Mouse (Mus musculus) megakaryocyte progenitor cell, adult 5-6 weeks (primary cell): ENCODE data around the gene Tmc3. TPM values are rescaled to one million over a fixed set of nuclear protein-coding genes. Genes with fewer than 3 reads are reported as not detected.
A peak's percentile ranks its signal among the peaks of the same experiment; 100 is the strongest.

Experiments used
- ATAC-seq: replicated peaks from 2 replicates; pipeline ENCODE4 v1.8.0; 2016; ENCODE audit warnings: mild to moderate bottlenecking, moderate TSS enrichment, inconsistent platforms; ENCODE audit not compliant: poor library complexity
- total RNA-seq, 2 experiments: library from RNA; stranded (forward) in 1 of 2; stranded (reverse) in 1 of 2; fragments of 157-497, 149-512 nt in 1 of 2; fragments of 200-1000 nt in 1 of 2; gene quantifications; 2 replicates each; pipeline versions ENCODE4 v1.2.3 to v1.2.4; 2015 to 2017

Tmc3 gene
- total RNA-seq (2015) (0.64 TPM in 1 of 2 replicates, not detected in the other), total RNA-seq (2017) (0.17 TPM in 1 of 2 replicates, not detected in the other)

DNA sequence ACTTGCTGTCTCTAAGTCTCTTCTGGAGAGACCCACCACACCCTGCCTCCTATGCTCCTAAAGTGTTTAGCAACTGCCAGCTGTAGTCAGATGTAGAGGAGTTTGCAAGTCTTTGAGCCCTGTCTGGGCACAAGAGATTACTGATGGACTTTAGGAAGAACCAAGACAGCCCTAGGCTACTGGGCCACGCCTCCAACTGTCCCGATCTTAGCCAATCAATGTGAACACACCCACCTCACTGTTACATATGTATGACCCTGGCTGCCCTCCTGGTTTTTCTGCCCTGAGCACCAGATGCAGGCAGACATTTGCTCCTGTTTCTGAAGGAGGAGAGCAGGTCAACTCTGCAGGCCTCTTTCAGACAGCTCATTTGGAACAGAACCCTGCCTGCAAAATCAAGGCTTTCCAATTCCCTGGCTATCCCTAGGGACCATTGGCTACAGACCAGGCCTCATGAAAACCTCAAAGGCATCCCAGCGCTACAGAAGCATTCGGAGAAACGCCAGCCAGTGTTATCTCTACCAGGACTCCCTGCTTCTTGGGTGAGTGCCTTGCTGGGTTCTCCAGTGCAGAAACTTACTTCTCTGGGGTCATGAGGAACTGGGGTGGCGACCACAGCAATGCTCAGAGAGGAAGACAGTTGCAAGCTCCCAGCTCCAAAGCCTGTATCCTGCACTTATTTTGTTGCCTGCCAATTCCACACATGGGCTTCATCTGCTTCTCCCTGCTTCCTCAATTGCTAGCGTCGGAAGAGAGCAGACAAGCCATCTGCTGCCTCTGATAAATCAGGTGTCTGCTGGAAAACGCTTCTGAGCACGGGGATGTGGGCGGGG, at the start of gene Tmc3:
TSS of gene Tmc3 (plus strand) at position 289 of the 833 bp plus-strand sequence.
- ATAC-seq: peak; percentile 92

DNA sequence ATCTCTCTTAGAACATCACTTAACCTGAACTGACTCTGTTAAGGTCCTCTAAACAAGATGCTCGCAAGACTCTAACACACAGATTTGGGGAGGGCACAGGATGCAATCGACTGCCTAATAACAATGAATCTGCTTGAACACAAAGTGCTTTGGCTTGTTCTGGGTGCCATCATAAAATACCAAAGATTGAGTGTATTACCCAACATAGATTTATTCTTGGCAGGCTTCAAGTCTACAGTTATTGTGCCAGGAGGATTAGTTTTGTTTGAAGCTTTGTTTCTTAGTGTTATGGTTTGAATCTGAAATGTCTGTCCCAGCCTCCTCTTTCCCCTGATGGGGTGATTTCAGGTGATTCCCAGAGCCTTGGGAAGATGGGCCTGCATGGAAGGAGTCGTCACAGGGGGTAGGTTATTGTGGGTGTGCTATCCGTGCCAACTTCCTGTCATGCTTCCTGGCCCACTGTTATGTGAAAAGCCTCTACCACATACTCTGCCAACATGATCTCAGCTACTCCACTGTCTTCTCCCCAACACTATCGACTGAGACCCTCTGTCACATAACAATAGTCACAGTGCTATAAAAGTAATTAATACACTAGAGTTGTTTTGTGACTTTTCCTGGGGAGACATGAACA, 43.1 kb upstream of the Tmc3 start:
- no peak for ATAC-seq

- no peak for ATAC-seq
These were observed 35.9 kb upstream of the Tmc3 start for GRCm38 (mm10) chr7:83548686-83549352.

- no peak for ATAC-seq
These were observed 35.4 kb upstream of the Tmc3 start for GRCm38 (mm10) chr7:83549353-83549774.

GRCm38 (mm10) chr7:83549951-83550407, 34.7 kb upstream of the Tmc3 start:
- ATAC-seq: peak; percentile 72

DNA sequence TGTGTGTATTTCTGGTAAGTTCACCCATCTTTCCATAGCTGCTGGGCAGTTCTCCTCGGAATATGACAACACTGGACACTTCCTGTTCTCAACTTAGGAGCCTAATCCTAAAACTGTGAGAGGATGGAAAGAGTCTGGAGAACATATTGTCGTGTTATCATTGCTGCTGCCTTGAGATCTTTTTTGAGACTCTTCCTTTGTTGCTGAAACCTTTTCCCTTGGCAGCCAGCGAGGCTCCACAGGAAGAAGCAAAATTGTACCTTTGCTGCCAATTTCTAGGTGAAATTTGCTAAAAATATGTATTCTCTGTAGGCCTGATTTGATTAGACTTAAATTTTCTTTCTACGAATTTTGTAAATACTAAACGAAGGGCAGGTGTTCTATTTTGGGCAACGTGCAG, 30.2 kb upstream of the Tmc3 start:
- no peak; the same call in 1 of the 2 replicates for ATAC-seq

- peak; percentile 43 for ATAC-seq
These were observed 28.2 kb upstream of the Tmc3 start for GRCm38 (mm10) chr7:83556488-83556887.

- no peak for ATAC-seq
These were observed 25.9 kb upstream of the Tmc3 start for GRCm38 (mm10) chr7:83558741-83559280.

DNA sequence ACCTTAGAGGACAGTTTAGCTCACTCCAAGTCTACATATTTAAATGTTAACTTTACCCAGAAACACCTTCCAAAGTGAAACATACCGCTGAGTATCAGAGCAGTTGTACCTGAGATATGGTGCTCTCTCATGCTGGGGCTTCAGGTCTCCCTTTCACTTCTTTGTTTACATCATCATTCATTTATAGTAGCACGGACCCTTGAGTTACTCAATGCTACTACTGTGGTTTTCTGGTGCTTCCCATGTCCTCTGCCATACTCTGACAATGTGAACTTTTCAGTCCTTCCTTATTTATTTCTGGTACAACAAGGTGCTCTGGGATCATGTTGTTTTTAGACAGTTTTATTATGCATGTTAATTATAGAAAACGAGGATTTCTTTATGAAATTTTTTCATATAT, 25.2 kb upstream of the Tmc3 start:
- peak; percentile 76 for ATAC-seq

DNA sequence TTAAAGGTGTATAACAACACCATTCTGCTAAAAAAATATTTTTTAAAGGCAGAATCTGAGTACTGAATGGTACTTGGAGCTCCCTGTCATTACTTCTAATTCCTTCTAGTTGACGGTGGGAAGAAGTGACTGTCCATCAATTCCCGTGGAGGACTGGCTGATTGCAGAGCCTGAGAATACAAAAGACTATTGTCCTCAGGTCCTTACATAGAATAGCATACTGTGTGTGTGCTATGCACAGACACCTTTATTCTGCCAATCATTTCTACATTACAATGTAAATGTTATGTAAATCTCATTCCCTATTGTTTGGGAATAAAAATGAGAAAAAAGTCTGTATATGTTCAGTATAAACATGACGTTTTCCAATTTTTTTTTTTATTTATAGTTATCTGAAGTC, 22.9 kb upstream of the Tmc3 start:
- ATAC-seq: no peak

DNA sequence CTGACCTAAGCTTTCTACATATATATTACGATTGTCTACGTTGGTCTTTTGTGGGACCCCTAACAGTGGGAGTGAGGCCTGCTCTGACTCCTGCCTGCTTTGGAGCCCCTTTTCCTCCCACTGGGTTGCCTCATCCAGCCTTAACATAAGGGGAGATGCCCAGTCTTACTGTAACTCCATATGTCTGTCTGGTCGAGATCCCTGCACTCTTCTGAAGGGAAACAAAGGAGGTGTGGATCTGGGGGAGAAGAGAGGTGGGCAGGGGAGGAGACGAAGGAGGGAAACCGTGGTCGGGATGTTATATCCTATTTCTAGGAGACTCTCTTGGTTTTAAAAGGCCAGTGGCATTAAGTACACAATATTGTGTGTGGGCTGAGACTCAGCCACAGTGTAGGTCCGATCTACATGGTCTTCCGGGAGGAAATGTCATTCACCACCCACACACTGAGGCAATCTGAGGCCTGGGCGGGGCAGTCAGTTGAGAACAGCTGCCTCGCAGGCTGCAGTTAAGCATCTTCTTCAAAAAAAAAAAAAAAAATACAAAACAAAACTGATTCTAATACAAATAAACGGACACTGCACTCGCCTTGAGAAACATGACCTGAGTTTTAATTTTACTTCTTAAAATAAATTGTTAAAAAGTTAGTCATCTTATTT, 20.0 kb upstream of the Tmc3 start:
- ATAC-seq: peak; percentile 87

DNA sequence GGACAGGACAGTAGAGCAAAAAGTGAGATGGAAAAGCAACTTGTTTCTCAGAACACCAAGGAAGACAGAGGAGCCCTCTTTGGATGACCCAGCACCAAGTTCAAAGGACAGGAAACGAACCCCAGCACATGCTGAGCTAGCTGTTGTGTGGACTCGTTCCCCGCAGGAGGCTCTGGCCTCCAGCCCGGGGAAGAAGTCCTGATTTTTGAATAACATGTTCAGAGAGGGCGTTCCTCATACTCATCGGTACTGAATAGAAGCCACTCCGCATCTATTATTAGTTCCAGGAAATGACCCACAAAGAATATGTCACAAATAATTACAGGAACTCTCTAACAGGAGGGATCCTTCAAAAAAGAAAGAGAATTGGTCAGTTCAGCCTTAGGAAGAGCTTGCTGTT, 18.8 kb upstream of the Tmc3 start:
- no peak for ATAC-seq

GRCm38 (mm10) chr7:83567841-83568500, 16.8 kb upstream of the Tmc3 start:
- ATAC-seq: peak; percentile 63

DNA sequence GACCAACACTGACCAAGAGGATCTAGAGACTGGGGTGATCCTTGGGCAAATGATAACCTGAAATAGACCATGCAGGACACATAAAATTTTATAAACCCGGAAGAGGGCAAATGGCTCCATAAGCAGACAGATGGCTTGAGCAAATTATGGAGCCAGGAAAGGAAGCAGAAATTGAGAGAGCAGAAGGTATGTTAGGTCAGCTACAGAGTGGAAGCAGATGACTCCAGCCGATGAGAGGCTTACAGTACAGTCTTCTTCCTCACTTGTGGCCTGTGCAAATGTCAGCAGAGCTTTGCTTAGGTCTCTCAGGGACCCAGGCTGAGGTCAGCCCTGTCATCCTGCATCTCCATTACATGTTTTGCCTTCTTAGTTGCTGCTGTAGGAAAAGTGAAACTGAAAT, 15.9 kb upstream of the Tmc3 start:
- no peak for ATAC-seq

- no peak for ATAC-seq
These were observed 15.3 kb upstream of the Tmc3 start for GRCm38 (mm10) chr7:83569436-83569835.

GRCm38 (mm10) chr7:83571077-83571476, 13.7 kb upstream of the Tmc3 start:
- ATAC-seq: peak; percentile 45

- ATAC-seq: no peak
These were observed 12.8 kb upstream of the Tmc3 start for GRCm38 (mm10) chr7:83571901-83572300.

DNA sequence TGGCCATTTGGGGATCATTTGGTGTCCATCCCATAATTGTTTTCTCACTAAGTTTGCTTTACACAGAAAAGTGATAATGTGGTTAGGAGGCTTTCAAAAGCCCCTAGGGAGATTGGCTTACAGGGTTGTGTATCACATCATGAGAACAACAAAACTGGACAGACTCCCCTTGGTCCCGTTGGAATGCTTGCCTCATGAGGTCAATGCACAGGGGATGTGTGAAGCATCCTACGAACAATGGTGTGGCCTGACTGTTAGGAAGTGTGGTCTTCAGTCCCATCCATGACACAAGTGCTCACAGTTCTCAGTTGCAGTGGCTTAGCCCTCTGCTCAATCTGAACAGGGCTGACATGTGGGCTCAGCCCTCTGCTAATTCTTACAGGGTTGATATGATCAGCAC, 12.3 kb upstream of the Tmc3 start:
- no peak for ATAC-seq

DNA sequence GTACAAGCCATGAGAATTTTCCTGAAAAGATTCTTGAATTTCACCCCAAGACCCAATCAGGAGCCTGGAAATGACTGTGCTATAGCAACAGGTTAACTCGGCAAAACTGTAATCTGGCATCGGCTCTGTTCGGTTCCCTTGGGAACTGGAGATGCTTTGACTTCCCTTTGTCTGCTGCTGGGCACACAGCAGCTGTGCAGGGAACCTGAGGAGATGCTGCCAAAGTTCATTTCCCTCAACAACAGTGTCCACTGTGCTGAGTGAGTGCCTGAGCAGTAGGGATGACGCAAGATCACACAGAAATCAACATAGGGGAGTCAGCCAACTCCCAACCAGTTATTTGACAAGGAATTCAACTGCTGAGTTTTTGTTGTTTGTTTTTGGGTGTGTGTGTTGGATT, 3.8 kb upstream of the Tmc3 start:
- peak; percentile 32; the same call in 1 of the 2 replicates for ATAC-seq

DNA sequence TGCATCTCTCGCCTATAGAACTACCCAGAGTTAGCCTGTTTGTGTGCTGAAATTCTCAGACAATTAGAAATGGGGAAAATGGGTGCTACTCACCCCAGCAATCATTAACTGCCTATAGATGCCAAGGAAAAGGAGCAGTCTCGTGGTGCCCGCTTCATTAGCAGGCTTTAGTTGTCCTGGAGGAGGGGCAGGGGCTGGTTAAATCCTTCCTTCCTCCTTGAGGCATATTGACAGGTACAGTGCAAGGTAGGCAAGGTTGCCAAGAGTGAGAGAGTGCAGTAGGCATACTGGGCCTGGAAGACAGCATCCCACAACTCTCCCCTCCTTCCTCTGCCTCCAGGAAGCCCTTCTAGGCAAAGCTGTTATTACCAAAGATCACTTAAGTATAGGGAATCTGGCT, 9.3 kb downstream of the Tmc3 start:
- ATAC-seq: no peak
